Mouse (Mus musculus) Muller cell, postnatal 12 days (primary cell): Measurements from ENCODE around the gene Ralgps1.

Experiments used
- DNase-seq: peaks from one replicate; pipeline ENCODE4 v3.0.0-alpha.2; 2015; ENCODE audit errors: inconsistent ontology term

The Ralgps1 gene

DNA sequence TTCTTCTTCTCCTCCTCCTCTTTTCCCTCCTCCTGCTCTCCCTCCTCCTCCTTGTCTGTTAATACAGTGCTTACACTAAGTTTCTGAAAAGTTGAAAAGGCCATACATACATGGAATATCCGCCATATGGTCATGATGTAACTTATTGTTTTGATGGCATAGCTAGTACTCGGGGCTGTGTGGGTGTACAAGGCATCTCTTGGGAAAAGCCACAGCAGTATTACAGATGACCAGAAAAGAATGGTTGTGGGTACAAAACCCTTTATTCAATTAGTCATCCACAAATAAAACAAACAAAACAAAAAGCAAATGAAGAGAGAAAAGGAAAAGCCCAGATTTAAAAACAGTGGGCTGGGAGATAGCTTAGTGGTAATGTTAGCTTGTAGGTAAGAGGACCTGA, 90.8 kb downstream of the Ralgps1 start:
- no peak for DNase-seq

- DNase-seq = no peak
Measured at GRCm38 (mm10) chr2:33279758-33280157, 91.5 kb downstream of the Ralgps1 start.

DNA sequence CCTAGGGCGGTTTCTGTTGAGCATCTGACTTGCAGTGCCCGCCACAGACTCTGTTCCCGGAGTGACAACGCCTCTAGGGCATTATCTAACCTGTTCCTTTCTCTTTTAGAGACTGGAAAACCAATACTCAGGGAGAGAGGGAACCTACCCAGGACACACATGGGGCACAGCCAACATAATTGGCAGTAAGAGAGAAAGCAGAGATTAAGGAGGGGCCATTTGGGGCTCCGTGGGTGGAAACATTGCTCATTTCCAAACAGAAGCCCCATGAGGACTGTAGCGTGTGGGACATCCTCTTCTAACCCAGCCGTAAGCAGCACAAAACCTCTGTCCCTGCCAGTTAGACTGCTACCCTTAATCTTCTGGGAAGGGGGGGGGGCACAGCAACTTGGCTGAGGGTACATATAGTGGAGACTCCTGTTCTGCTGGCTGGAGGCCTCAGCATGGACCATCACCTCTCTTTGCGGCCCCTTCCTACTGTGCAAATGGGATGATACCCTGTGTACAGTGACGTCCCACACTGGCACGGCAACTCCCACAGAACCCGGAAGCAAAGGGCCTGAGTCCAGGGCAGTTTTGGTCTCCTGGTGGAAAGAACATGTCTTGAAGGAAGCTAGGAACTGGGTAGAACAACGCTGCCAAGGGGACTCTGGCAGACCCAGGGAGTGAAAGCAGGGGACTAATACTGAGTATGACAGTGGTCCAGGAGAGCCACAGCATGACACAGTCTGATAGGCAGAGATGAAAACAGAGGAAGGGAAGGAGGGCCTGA, 96.4 kb downstream of the Ralgps1 start:
- no peak for DNase-seq

DNA sequence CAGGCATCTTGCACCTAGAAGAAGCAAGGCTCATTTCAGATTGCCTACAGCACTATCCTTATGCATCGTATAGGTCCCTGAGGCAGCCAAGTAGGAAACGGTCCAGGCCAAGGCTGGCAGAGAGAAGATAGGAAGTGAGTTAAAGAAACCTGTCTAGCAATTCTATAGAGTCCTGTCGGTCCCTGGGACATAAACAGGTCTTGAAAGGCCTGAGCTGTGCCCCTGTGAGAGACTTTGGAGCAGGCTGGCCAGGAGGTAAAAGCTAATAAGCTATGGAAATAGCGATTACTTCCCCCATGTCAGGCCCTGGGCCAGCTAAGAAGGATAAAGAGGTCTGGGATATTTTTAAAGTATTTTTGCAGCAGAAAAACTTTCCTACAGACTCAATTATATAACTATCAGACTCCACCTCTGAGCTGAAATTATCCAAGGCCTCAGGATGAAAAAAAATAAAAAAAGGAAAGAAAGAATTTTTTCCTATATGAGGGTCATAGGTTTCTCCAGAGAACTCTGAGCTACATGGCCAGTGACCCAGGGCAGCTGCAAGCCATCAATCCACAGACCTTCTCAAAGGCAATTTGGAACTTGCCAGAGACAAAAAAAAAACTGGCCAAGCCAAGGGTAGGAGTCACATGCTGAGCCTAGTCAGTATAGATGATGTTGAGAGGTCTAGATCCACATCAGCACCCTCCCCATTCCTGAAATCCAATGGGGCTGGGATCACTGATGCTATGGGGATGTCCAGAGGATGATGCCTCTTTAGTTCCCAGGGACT, 98.4 kb downstream of the Ralgps1 start:
- no peak for DNase-seq

- no peak for DNase-seq
Measured at GRCm38 (mm10) chr2:33271511-33271910, 99.8 kb downstream of the Ralgps1 start.

DNA sequence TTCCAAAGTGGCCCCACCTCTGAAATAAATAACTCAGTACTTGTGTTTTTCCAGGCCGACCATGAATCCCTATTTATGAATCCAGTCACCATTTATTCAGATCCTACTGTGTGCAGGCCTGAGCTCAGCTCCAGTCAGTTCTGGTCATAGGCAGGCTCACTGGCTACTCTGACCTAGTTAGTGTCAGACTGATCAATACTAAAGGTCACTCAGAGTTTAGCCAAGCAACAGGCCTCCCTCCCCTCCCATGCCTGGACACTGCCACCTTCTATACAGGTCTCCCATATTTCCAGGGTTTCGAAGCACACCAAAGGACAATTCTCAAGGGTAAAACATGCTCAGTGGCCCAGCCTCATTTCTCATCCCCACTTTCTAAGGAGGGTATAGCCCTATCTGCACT, 100.7 kb downstream of the Ralgps1 start:
- no peak for DNase-seq

- no peak for DNase-seq
Measured at GRCm38 (mm10) chr2:33269132-33269493, 102.2 kb downstream of the Ralgps1 start.

DNA sequence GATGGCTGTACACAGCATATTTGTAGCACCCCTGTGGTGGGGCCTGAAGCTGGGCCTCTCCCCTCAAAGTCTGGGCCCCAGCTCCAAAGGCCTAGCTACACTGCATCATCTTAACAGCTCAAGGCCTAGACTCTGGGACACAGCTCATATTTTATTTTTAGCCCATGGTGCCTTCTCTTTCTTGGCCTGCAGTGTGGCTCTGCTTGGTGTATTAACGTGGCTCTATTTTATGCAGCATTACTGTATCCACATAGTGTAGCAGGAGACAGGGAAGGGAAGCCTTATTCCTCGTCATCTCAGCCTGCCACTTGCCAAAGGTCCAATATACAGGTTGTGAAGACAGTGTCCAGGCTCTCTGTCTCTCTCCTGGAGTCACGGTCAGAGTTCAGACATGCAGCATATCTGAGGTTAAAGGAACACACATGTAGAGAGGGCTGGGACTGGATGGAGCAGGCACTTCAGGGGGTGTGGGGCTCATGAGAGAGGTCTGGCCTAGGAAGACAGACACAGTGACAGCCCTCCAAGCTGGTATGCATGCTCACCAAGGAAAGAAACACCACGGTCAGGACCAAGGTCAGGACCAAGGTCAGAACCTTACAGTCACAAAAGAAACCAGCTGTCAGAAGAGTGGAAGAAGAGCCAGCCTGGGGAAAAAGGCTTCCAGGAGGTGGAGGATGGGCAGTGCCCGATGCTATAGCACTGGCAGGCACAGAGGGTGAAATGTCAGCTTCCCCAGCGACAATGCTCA, 102.7 kb downstream of the Ralgps1 start:
- no peak for DNase-seq

- no peak for DNase-seq
Measured at GRCm38 (mm10) chr2:33267075-33267474, 104.2 kb downstream of the Ralgps1 start.

GRCm38 (mm10) chr2:33265793-33266192, 105.5 kb downstream of the Ralgps1 start:
- no peak for DNase-seq

DNA sequence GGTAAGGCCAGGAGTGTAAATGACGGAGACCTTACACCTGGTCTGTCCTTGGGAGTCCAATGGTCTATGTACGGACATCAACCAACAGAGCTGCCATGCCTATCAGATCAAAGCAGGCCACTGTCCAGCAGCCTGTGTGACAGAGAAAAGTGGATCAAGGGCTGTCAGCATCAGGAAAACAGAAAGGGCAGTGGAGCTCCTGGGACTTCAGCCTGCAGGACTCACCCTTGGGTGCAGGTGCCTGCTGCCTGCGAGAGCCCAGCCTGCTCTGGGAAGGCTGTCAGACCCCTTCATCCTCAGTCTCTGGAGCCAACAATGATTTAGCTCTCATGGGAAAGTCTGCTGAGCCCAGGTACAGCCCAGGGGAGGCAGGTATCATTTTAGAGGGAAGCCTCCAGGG, 109.8 kb downstream of the Ralgps1 start:
- DNase-seq = no peak

- peak; percentile 40 for DNase-seq
Measured at GRCm38 (mm10) chr2:33260772-33261171, 110.5 kb downstream of the Ralgps1 start.

GRCm38 (mm10) chr2:33256769-33257537, 114.3 kb downstream of the Ralgps1 start:
- DNase-seq = no peak

GRCm38 (mm10) chr2:33254318-33254985, 116.8 kb downstream of the Ralgps1 start:
- no peak for DNase-seq

- DNase-seq = peak; percentile 26
Measured at GRCm38 (mm10) chr2:33253572-33254190, 117.6 kb downstream of the Ralgps1 start.

- DNase-seq = no peak
Measured at GRCm38 (mm10) chr2:33252751-33253150, 118.5 kb downstream of the Ralgps1 start.

DNA sequence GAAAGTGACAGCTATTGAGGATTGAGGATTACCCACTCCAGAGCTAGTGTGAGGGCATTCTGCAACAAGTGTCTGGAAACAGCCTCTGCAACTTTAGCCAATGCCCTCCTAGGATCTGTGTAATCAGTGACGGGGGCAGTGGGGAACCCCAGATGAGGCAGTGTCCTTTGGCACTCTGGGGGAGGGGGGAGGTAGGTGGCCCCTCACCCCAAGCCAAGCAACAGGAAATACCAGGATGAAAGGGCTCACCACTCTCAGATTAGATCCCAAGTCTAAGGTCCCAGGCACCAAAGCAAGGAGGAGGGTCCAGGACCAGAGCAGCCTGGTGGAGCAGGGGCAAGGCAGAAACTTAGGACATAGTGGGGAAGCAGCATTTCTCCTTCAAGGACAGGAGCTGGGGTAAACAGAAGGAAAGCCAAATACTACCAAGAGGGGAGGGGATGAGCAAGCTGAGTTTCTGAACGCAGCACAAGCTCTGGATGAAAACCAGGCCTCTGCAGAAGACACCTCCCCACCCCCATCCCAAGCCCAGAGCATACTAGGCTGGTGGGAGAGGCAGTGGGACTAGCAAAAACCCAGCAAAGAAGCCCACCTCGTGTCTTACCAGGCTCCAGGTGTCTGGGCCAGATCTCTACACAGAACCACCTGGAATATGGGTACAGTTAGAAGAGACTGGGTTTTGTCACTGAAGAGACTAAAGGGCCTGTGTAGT, 121.2 kb downstream of the Ralgps1 start:
- no peak for DNase-seq

DNA sequence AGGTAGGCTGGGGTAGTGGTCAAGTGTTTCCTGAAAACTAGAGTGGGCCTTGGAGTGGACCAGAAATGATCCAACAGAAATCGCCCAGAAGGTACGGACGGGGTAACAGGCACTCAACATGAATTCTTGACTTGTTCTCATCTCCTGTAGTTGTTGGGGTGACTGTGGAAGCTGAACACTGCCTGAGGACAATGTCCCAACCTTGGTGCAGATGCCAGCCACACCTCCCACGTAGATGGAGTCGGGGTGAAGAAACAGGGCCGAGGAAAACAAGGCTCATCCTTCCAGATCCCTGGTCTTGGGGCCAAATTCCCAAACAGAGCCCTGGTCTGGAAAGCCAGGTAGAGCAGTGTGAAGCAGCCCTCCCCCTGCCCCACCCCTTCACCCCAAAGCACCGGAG, 122.7 kb downstream of the Ralgps1 start:
- no peak for DNase-seq

DNA sequence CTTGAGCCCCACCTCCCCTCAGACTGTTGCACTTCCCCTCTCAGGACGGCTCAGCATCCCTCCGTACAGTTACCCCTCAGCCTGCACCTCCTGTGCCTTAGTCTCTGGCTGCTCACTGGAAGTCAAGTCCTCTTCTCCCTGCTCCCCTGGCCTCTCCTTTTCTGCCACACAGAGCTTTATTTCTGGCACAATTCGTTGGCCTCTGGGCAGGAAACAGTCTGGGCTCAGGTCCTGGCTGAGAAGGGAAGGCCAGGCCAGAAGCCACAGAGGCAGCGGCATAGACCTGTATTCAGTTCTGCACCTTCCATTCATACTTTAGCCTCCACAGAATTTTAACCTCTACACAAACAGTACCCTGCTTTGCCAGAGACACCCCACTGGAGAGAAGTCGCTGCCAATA, 124.4 kb downstream of the Ralgps1 start:
- DNase-seq = no peak

GRCm38 (mm10) chr2:33245350-33245749, 125.9 kb downstream of the Ralgps1 start:
- DNase-seq = no peak
